Mouse (Mus musculus): Measurements from ENCODE around the gene Agbl4. TPM values are rescaled to one million over a fixed set of nuclear protein-coding genes. Genes with fewer than 3 reads are reported as not detected.

The Agbl4 gene
- polyA plus RNA-seq, 1 experiment from 2014 or later: 0.66 TPM

GRCm38 (mm10) chr4:111377159-111377558, 979.7 kb downstream of the Agbl4 start:
- no peaks in the 10 kb centered on the region for H3K4me1 ChIP-seq
- no peaks in the 10 kb centered on the region for H3K36me3 ChIP-seq (replicated peaks)
- no peak overlapping the region for H3K27ac ChIP-seq
- H3K4me3 ChIP-seq: no peak overlapping the region
- no peaks in the 10 kb centered on the region for H3K27me3 ChIP-seq (ENCODE audit: poor library complexity, severe bottlenecking)
- DNase-seq (ENCODE audit: extremely low spot score, low spot score): no peak
- 0 out of 2 replicates have a peak, but pooled peaks cover 3% of the 10 kb centered on the region for H3K9me3 ChIP-seq

GRCm38 (mm10) chr4:111378071-111378470, 980.6 kb downstream of the Agbl4 start:
- no peak for DNase-seq (ENCODE audit: extremely low spot score, low spot score)
- H3K4me3 ChIP-seq: no peak overlapping the region
- H3K27ac ChIP-seq: no peak overlapping the region
- H3K9me3 ChIP-seq: 0 out of 2 replicates have a peak, but pooled peaks cover 3% of the 10 kb centered on the region
- H3K36me3 ChIP-seq (replicated peaks): no peaks in the 10 kb centered on the region
- H3K4me1 ChIP-seq: no peaks in the 10 kb centered on the region
- no peaks in the 10 kb centered on the region for H3K27me3 ChIP-seq (ENCODE audit: poor library complexity, severe bottlenecking)
- 88% methylated on average over 3 of the region's 3 CpGs for WGBS

GRCm38 (mm10) chr4:111383101-111383500, 985.6 kb downstream of the Agbl4 start:
- no peaks in the 10 kb centered on the region for H3K27me3 ChIP-seq (ENCODE audit: poor library complexity, severe bottlenecking)
- no peak for DNase-seq (ENCODE audit: extremely low spot score, low spot score)
- no peaks in the 10 kb centered on the region for H3K4me1 ChIP-seq
- H3K36me3 ChIP-seq (replicated peaks): no peaks in the 10 kb centered on the region
- no peak overlapping the region for H3K4me3 ChIP-seq
- H3K9me3 ChIP-seq: 0 out of 2 replicates have a peak, but pooled peaks cover 3% of the 10 kb centered on the region
- WGBS: 88% methylated on average over 2 of the region's 2 CpGs
- H3K27ac ChIP-seq: no peak overlapping the region

- Histone ChIP-seq H3K36me3 (replicated peaks) (no peaks in the 10 kb centered on the region), H3K9me3 (no peaks in the 10 kb centered on the region), H3K27me3 (ENCODE audit: poor library complexity, severe bottlenecking) (no peaks in the 10 kb centered on the region), H3K27ac (no peak overlapping the region), H3K4me1 (no peaks in the 10 kb centered on the region), H3K4me3 (no peak overlapping the region)
- DNase-seq (ENCODE audit: extremely low spot score, low spot score): no peak
Measured at GRCm38 (mm10) chr4:111390736-111391135, 993.3 kb downstream of the Agbl4 start.

- H3K36me3 ChIP-seq (replicated peaks): no peaks in the 10 kb centered on the region
- H3K9me3 ChIP-seq: no peaks in the 10 kb centered on the region
- H3K27ac ChIP-seq: no peak overlapping the region
- no peak for DNase-seq (ENCODE audit: extremely low spot score, low spot score)
- H3K4me3 ChIP-seq: no peak overlapping the region
- no peaks in the 10 kb centered on the region for H3K4me1 ChIP-seq
- no peaks in the 10 kb centered on the region for H3K27me3 ChIP-seq (ENCODE audit: poor library complexity, severe bottlenecking)
Measured at GRCm38 (mm10) chr4:111399784-111400183, 1002.3 kb downstream of the Agbl4 start.

- no peaks in the 10 kb centered on the region for H3K36me3 ChIP-seq (replicated peaks)
- 78% methylated on average over 2 of the region's 2 CpGs for WGBS
- no peaks in the 10 kb centered on the region for H3K4me1 ChIP-seq
- H3K27me3 ChIP-seq (ENCODE audit: poor library complexity, severe bottlenecking): no peaks in the 10 kb centered on the region
- H3K27ac ChIP-seq: no peak overlapping the region
- H3K4me3 ChIP-seq: no peak overlapping the region
- no peaks in the 10 kb centered on the region for H3K9me3 ChIP-seq
- DNase-seq (ENCODE audit: extremely low spot score, low spot score): no peak
Measured at GRCm38 (mm10) chr4:111400676-111401075, 1003.2 kb downstream of the Agbl4 start.

- Histone ChIP-seq H3K36me3 (replicated peaks) (no peaks in the 10 kb centered on the region), H3K27ac (no peak overlapping the region), H3K4me1 (no peaks in the 10 kb centered on the region), H3K4me3 (no peak overlapping the region), H3K9me3 (no peaks in the 10 kb centered on the region), H3K27me3 (ENCODE audit: poor library complexity, severe bottlenecking) (no peaks in the 10 kb centered on the region)
- DNase-seq (ENCODE audit: extremely low spot score, low spot score): no peak
- WGBS: 68% methylated on average over 1 of the region's 1 CpGs
Measured at GRCm38 (mm10) chr4:111403243-111403642, 1005.8 kb downstream of the Agbl4 start.

GRCm38 (mm10) chr4:111410731-111411130, 1013.3 kb downstream of the Agbl4 start:
- Histone ChIP-seq H3K36me3 (replicated peaks) (no peaks in the 10 kb centered on the region), H3K9me3 (no peaks in the 10 kb centered on the region), H3K27me3 (ENCODE audit: poor library complexity, severe bottlenecking) (no peaks in the 10 kb centered on the region), H3K27ac (no peak overlapping the region), H3K4me1 (peaks cover 13% of the 10 kb centered on the region), H3K4me3 (no peak overlapping the region)
- no peak for DNase-seq (ENCODE audit: extremely low spot score, low spot score)
- 92% methylated on average over 4 of the region's 4 CpGs for WGBS

- Histone ChIP-seq H3K36me3 (replicated peaks) (peaks cover 19% of the 10 kb centered on the region), H3K27ac (peak overlapping the region; percentile 96), H3K27me3 (ENCODE audit: poor library complexity, severe bottlenecking) (no peaks in the 10 kb centered on the region), H3K9me3 (no peaks in the 10 kb centered on the region), H3K4me1 (peaks cover 44% of the 10 kb centered on the region), H3K4me3 (peak overlapping the region; percentile 89)
- 1% methylated on average over 6 of the region's 6 CpGs for WGBS
- no peak for DNase-seq (ENCODE audit: extremely low spot score, low spot score)
Measured at GRCm38 (mm10) chr4:111414399-111414798, 1016.9 kb downstream of the Agbl4 start.

GRCm38 (mm10) chr4:111414818-111415488, 1017.5 kb downstream of the Agbl4 start, which contains the start of gene Bend5:
Gene Bend5, plus strand, starts transcription at chr4:111415006.
- WGBS: under 1% methylated on average over 66 of the region's 66 CpGs

GRCm38 (mm10) chr4:111416126-111416525, 1018.7 kb downstream of the Agbl4 start:
- no peak for DNase-seq (ENCODE audit: extremely low spot score, low spot score)

More at GRCm38 (mm10) chr4:111414818-111415488, 1017.5 kb downstream of the Agbl4 start, which contains the start of gene Bend5:
- peak within 1 kb of the TSS; percentile 89 for H3K4me3 ChIP-seq
- peaks cover 23% of the 10 kb centered on the region for H3K36me3 ChIP-seq (replicated peaks)
- peak within 1 kb of the TSS; percentile 96 for H3K27ac ChIP-seq
- H3K4me1 ChIP-seq: peaks cover 44% of the 10 kb centered on the region
- H3K27me3 ChIP-seq (ENCODE audit: poor library complexity, severe bottlenecking): no peaks in the 10 kb centered on the region
- DNase-seq (ENCODE audit: extremely low spot score, low spot score): peak; percentile 90
- H3K9me3 ChIP-seq: no peaks in the 10 kb centered on the region

GRCm38 (mm10) chr4:111416551-111416950, 1019.1 kb downstream of the Agbl4 start:
- H3K4me3 ChIP-seq: peak overlapping the region; percentile 16; the same call in 1 of the 2 replicates
- no peak for DNase-seq (ENCODE audit: extremely low spot score, low spot score)
- no peaks in the 10 kb centered on the region for H3K9me3 ChIP-seq
- H3K27ac ChIP-seq: no peak overlapping the region
- peaks cover 33% of the 10 kb centered on the region for H3K36me3 ChIP-seq (replicated peaks)
- H3K27me3 ChIP-seq (ENCODE audit: poor library complexity, severe bottlenecking): no peaks in the 10 kb centered on the region
- peaks cover 44% of the 10 kb centered on the region for H3K4me1 ChIP-seq
- WGBS: 36% methylated on average over 3 of the region's 3 CpGs

More at GRCm38 (mm10) chr4:111416126-111416525, 1018.7 kb downstream of the Agbl4 start:
- Histone ChIP-seq H3K27me3 (ENCODE audit: poor library complexity, severe bottlenecking) (no peaks in the 10 kb centered on the region), H3K4me1 (peaks cover 44% of the 10 kb centered on the region), H3K9me3 (no peaks in the 10 kb centered on the region), H3K36me3 (replicated peaks) (peaks cover 33% of the 10 kb centered on the region), H3K27ac (peak overlapping the region; percentile 96; the same call in 1 of the 2 replicates), H3K4me3 (peak overlapping the region; percentile 89)
- 72% methylated on average over 3 of the region's 3 CpGs for WGBS

- no peaks in the 10 kb centered on the region for H3K27me3 ChIP-seq (ENCODE audit: poor library complexity, severe bottlenecking)
- 87% methylated on average over 5 of the region's 5 CpGs for WGBS
- no peaks in the 10 kb centered on the region for H3K9me3 ChIP-seq
- DNase-seq (ENCODE audit: extremely low spot score, low spot score): no peak
- peaks cover 33% of the 10 kb centered on the region for H3K36me3 ChIP-seq (replicated peaks)
- no peak overlapping the region for H3K4me3 ChIP-seq
- H3K4me1 ChIP-seq: peaks cover 44% of the 10 kb centered on the region
- H3K27ac ChIP-seq: no peak overlapping the region
Measured at GRCm38 (mm10) chr4:111417716-111418115, 1020.3 kb downstream of the Agbl4 start.

All from forebrain, embryonic 10.5 days (tissue).